Mouse (Mus musculus) G1E (cell line): ENCODE measurements around the gene Zbtb44. TPM values are rescaled to one million over a fixed set of nuclear protein-coding genes. Genes with fewer than 3 reads are reported as not detected.

ENCODE experiments used
- ATAC-seq: 2 replicates; pipeline ENCODE4 v1.8.0; 2016; ENCODE audit warnings: mild to moderate bottlenecking; ENCODE audit not compliant: insufficient number of reproducible peaks, poor library complexity, low FRiP score, severe bottlenecking; ENCODE audit errors: extremely low read depth
- DNase-seq: peaks from one replicate; pipeline ENCODE4 v3.0.0; 2012; ENCODE audit warnings: low spot score
- H3K27me3 ChIP-seq: 2 replicates; pipeline ENCODE4 v1.6.1; 2012; ENCODE audit warnings: mild to moderate bottlenecking, low read length, inconsistent platforms; ENCODE audit not compliant: insufficient read depth
- H3K36me3 ChIP-seq: replicated peaks from 2 replicates; pipeline ENCODE3; 2012; ENCODE audit warnings: mild to moderate bottlenecking, inconsistent platforms
- H3K4me1 ChIP-seq: 2 replicates; pipeline ENCODE4 v1.6.1; 2012; ENCODE audit warnings: low read depth, low read length, inconsistent platforms, mixed read lengths; ENCODE audit not compliant: insufficient read depth
- H3K4me3 ChIP-seq: 2 replicates; pipeline ENCODE4 v1.5.1; 2012; ENCODE audit warnings: low read depth, mild to moderate bottlenecking, inconsistent platforms, low read length, moderate library complexity, mixed read lengths
- H3K9me3 ChIP-seq: replicated peaks from 2 replicates; pipeline ENCODE4 v1.6.1; 2012; ENCODE audit warnings: inconsistent platforms
- CTCF ChIP-seq: IDR thresholded peaks from 2 replicates; pipeline ENCODE4 v1.5.1; 2012; ENCODE audit warnings: low read depth, low read length, inconsistent platforms, mixed read lengths
- GATA1 ChIP-seq: IDR thresholded peaks from 2 replicates; pipeline ENCODE4 v1.6.1; 2012; ENCODE audit warnings: borderline replicate concordance, low read length, inconsistent platforms, mixed read lengths
- GATA2 ChIP-seq: IDR thresholded peaks from 2 replicates; pipeline ENCODE4 v1.6.1; 2012; ENCODE audit warnings: low read depth, low read length, inconsistent platforms, borderline replicate concordance
- POLR2AphosphoS5 ChIP-seq: IDR thresholded peaks from 2 replicates; pipeline ENCODE4 v1.6.1; 2012; ENCODE audit warnings: low read depth, low read length, inconsistent platforms; ENCODE audit not compliant: insufficient replicate concordance
- TAL1 ChIP-seq: conservative IDR thresholded peaks from 2 replicates; pipeline ENCODE4 v1.6.1; 2012; ENCODE audit warnings: low read depth, low read length, inconsistent platforms, mixed read lengths
- polyA plus RNA-seq: library from polyadenylated mRNA; stranded (reverse); fragments of >175 nt; gene quantifications from 2 replicates; pipeline ENCODE4 v1.2.3, GENCODE M21; 2012
- total RNA-seq, 2 experiments: library from RNA; stranded (forward) in 1 of 2; stranded (reverse) in 1 of 2; fragments of 200-1000 nt in 1 of 2; fragments of >200 nt in 1 of 2; fragmentation: Nextera tagmentation in 1 of 2; gene quantifications; 2 replicates each; pipeline ENCODE4 v1.2.3; 2014 to 2017

Gene Zbtb44
- total RNA-seq (2014; fragmentation: Nextera tagmentation) = 58.2 and 63.6 TPM in 2 replicates
- 24.7 and 27.5 TPM in 2 replicates for total RNA-seq (2017)
- polyA plus RNA-seq = 7.4 and 9.1 TPM in 2 replicates

- Histone ChIP-seq H3K4me3 (peak within 1 kb of the TSS; percentile 96), H3K9me3 (no peaks in the 10 kb centered on the region), H3K27me3 (0 out of 2 replicates have a peak, but pooled peaks cover under 1% of the 10 kb centered on the region), H3K36me3 (peaks cover 14% of the 10 kb centered on the region), H3K4me1 (peaks cover 24% of the 10 kb centered on the region)
- DNase-seq (peak; percentile 71), ATAC-seq (peak; percentile 26)
- TF ChIP-seq TAL1 = no peak
- TF ChIP-seq GATA2 = no peak
- no peak for TF ChIP-seq CTCF
- no peak for TF ChIP-seq GATA1
- no peak for TF ChIP-seq POLR2AphosphoS5
Measured at GRCm38 (mm10) chr9:31030532-31031413, at the start of gene Zbtb44. Gene Zbtb44 (plus strand): TSS chr9:31030644.

DNA sequence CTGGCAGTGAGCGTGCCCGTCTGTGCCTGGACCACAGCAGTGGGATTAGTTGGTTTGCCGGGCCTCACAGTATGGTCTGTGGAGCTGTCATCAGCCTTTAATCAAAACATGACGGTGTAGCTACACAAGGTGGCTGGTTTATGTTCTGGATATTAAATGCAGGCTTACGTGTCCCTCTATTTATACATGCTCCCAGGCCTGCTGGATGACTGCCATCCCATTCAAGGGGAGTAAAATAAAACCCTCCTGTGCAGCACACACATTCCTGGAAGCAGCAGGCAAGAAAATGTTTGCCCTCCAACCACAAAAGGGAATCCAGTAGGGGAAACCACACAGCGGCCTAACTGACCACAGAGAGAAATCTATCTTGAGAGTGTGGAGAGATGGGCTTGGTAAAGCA, 44.7 kb upstream of the Zbtb44 start:
- peaks cover 2% of the 10 kb centered on the region; the same call in 1 of the 2 replicates for H3K4me1 ChIP-seq
- no peak overlapping the region for H3K4me3 ChIP-seq
- DNase-seq (no peak), ATAC-seq (no peak)
- H3K27me3 ChIP-seq = peaks cover 2% of the 10 kb centered on the region; the same call in 1 of the 2 replicates
- TF ChIP-seq TAL1 (no peak), POLR2AphosphoS5 (no peak), GATA1 (no peak), CTCF (no peak), GATA2 (no peak)
- no peaks in the 10 kb centered on the region for H3K36me3 ChIP-seq
- no peaks in the 10 kb centered on the region for H3K9me3 ChIP-seq

DNA sequence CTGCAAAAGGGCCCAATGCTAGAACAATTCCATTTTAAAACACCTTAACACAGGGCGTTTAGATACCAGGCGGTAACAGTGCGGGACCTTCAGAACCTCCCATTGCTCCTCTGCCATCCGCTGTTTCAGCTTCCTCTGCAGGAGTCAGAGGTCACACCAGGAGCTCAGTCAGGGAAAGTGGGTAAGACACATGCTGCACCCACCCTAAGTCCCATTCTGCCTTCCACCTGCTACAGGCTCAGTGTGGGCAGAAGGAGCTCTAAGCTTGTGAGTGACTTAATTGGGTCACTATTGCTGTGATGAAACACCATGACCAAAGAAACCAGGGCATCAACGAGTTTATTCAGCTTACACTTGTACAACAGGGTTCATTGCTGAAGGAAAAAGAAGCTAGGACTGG, 37.3 kb upstream of the Zbtb44 start:
- Histone ChIP-seq H3K4me3 (no peak overlapping the region), H3K9me3 (no peaks in the 10 kb centered on the region), H3K27me3 (peaks cover 8% of the 10 kb centered on the region; the same call in 1 of the 2 replicates), H3K36me3 (no peaks in the 10 kb centered on the region), H3K4me1 (no peaks in the 10 kb centered on the region)
- TF ChIP-seq CTCF = no peak
- TF ChIP-seq GATA2 = no peak
- TF ChIP-seq TAL1 = no peak
- no peak for TF ChIP-seq GATA1
- TF ChIP-seq POLR2AphosphoS5 = no peak
- ATAC-seq (no peak), DNase-seq (no peak)

DNA sequence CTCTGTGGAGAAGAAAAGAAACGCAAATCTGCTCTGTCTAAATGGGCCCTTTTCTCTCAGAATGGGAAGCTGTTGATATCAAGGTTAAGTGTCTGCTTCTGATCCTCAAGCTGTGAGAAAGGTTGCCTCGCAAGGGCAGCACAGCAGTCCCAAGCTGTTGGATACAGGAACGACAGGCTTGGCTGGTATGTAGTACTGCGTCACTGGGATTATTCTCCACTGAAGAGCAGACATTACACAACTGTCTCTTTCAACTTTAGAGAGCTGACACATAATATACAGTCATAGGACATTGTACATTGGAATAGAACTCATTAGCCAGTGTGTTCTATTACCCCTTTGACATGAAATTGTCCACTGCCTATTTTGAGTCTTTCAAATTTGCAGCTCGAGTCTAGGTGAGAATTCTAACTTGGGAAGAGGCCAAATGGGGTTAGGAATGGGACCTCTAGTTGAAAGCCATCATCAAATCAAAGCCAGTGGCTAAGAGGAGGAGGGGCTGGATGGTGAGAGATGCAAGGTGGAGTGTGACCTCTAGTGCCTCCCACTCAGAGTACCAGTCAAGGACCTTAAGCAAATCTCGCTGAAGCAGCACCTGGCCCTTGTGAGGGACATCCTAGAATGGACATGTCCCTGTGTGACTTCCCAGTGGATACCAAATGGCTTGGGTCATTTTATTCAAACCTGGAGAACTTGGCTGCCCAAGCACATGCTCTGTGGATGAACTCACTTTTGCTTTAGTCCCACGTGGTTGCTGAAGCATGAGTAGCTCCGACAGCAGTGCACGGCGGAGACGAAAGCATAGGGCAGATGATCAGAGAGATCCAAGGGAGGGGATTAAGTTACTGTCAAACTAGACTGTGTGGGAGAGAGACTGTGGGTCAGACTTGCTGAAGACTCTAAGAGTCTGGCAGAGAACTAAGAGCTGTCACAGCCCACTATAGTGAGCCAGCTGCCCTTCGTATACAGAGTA, 33.6 kb upstream of the Zbtb44 start:
- DNase-seq = no peak

DNA sequence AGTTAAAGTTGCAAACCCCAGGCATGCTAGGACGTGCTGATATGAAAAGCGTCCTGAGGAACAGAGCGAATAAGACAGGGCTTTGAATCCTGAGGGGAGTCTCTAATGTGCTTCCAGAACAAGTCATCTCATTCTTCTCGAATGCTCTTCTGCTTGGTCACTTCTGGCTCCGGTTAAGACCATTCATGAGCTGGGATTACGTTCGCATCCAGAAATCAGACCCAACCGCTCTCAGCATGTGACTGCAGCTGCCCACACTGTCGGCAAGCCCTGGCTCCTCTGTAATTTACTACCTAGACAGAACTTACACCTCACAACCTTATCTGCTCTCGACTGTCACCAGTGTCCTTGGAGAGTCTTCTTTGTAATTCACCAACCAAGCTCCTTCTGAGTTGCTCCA, 29.8 kb upstream of the Zbtb44 start:
- DNase-seq (no peak), ATAC-seq (no peak)
- no peak for TF ChIP-seq GATA2
- TF ChIP-seq POLR2AphosphoS5 = no peak
- TF ChIP-seq TAL1 = no peak
- TF ChIP-seq CTCF = no peak
- no peak for TF ChIP-seq GATA1
- 0 out of 2 replicates have a peak, but pooled peaks cover under 1% of the 10 kb centered on the region for H3K27me3 ChIP-seq
- no peaks in the 10 kb centered on the region for H3K36me3 ChIP-seq
- no peaks in the 10 kb centered on the region for H3K4me1 ChIP-seq
- H3K9me3 ChIP-seq = no peaks in the 10 kb centered on the region
- no peak overlapping the region for H3K4me3 ChIP-seq

More for the DNA sequence above, 33.6 kb upstream of the Zbtb44 start:
- H3K4me1 ChIP-seq = no peaks in the 10 kb centered on the region
- peaks cover 5% of the 10 kb centered on the region; the same call in 1 of the 2 replicates for H3K27me3 ChIP-seq
- TF ChIP-seq GATA1 (no peak), CTCF (no peak), TAL1 (no peak), GATA2 (no peak)
- H3K9me3 ChIP-seq = no peaks in the 10 kb centered on the region
- no peak overlapping the region for H3K4me3 ChIP-seq
- no peak for ATAC-seq
- H3K36me3 ChIP-seq = no peaks in the 10 kb centered on the region

- no peaks in the 10 kb centered on the region for H3K36me3 ChIP-seq
- H3K27me3 ChIP-seq = 0 out of 2 replicates have a peak, but pooled peaks cover 3% of the 10 kb centered on the region
- H3K9me3 ChIP-seq = no peaks in the 10 kb centered on the region
- ATAC-seq (no peak), DNase-seq (no peak)
- no peaks in the 10 kb centered on the region for H3K4me1 ChIP-seq
- TF ChIP-seq TAL1 = no peak
- no peak for TF ChIP-seq GATA1
- no peak for TF ChIP-seq POLR2AphosphoS5
- H3K4me3 ChIP-seq = no peak overlapping the region
Measured at GRCm38 (mm10) chr9:31002528-31002927, 27.9 kb upstream of the Zbtb44 start.
